Mouse (Mus musculus) E14TG2a.4 (cell line): Measurements from ENCODE around the gene Smox.

Experiments
- CTCF ChIP-seq: conservative IDR thresholded peaks from 2 replicates; pipeline ENCODE4 v1.5.1; 2014; ENCODE audit warnings: low read length
- POU5F1 ChIP-seq: IDR thresholded peaks from 2 replicates; pipeline ENCODE4 v1.6.1; 2014; ENCODE audit warnings: low read length, borderline replicate concordance

GRCm38 (mm10) chr2:131517550-131517949 is 26.3 kb downstream of the Smox start:
- TF ChIP-seq CTCF (no peak), POU5F1 (no peak)
